Mouse (Mus musculus): Measurements from ENCODE around the gene Lyrm9. TPM values are rescaled to one million over a fixed set of nuclear protein-coding genes. Genes with fewer than 3 reads are reported as not detected.

Gene Lyrm9
- polyA plus RNA-seq, 1 experiment from 2014 or later: 30.4 TPM

DNA sequence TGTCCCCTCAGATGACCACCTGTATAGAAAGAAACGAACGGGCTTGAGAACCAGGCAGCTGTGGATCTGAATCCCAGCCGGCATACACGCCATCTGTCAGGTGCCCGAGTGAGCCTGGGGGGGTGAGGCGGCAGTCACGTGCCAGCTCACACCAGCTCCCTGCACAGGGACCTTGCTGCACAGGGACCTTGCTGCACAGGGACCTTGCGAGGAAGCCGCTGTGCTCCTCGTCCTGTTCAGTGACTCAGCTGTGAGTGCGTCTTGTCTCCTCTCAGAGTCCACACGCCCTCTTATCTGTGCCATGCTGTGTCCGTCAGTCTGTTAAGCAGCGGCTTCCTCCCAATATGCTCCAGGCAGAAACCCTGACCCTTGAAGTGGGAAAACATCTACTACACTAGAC lies 13.1 kb downstream of the Lyrm9 start:
- Histone ChIP-seq H3K9me3 (peaks cover 3% of the 10 kb centered on the region; the same call in 1 of the 2 replicates), H3K4me1 (replicated peaks) (peaks cover 9% of the 10 kb centered on the region), H3K4me2 (no peak overlapping the region), H3K27me3 (no peaks in the 10 kb centered on the region), H3K9ac (no peak overlapping the region), H3K36me3 (peaks cover 11% of the 10 kb centered on the region), H3K27ac (no peak overlapping the region), H3K4me3 (no peak overlapping the region)
- ATAC-seq (ENCODE audit: low FRiP score): no peak
- 64% methylated on average over 14 of the region's 14 CpGs for WGBS

DNA sequence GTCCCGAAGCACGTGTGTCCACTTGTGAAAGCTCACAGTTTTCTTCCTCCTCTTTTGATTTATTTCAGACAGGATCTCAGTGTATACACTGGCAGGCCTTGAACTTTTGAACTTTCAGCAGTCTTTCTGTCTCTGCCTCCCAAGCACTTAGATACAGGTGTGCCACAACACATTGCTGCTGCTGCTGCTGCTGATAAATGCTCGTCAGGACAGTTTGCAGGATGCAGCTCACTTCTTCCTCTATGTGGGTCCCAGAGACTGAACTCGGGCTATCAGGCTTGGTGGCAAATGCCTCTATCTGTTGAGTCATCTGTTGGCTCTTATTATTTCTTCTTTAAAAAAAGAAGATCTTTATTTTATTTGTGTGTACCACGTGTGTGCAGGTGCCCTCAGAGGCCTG lies 13.8 kb downstream of the Lyrm9 start:
- Histone ChIP-seq H3K36me3 (peaks cover 11% of the 10 kb centered on the region), H3K4me3 (no peak overlapping the region), H3K4me1 (replicated peaks) (peaks cover 9% of the 10 kb centered on the region), H3K27ac (no peak overlapping the region), H3K9me3 (peaks cover 3% of the 10 kb centered on the region; the same call in 1 of the 2 replicates), H3K9ac (no peak overlapping the region), H3K27me3 (no peaks in the 10 kb centered on the region), H3K4me2 (no peak overlapping the region)
- ATAC-seq (ENCODE audit: low FRiP score): no peak
- WGBS: 91% methylated on average over 5 of the region's 5 CpGs

- Histone ChIP-seq H3K4me2 (no peak overlapping the region), H3K4me3 (no peak overlapping the region), H3K9ac (no peak overlapping the region), H3K27me3 (no peaks in the 10 kb centered on the region), H3K27ac (no peak overlapping the region), H3K9me3 (peaks cover 3% of the 10 kb centered on the region; the same call in 1 of the 2 replicates), H3K4me1 (replicated peaks) (peaks cover 9% of the 10 kb centered on the region), H3K36me3 (peaks cover 11% of the 10 kb centered on the region)
- no peak for ATAC-seq (ENCODE audit: low FRiP score)
- WGBS: 94% methylated on average over 8 of the region's 8 CpGs
These were observed 15.6 kb downstream of the Lyrm9 start for GRCm38 (mm10) chr11:78841987-78842386.

GRCm38 (mm10) chr11:78846620-78847019 lies 20.2 kb downstream of the Lyrm9 start:
- no peak overlapping the region for H3K4me2 ChIP-seq
- H3K36me3 ChIP-seq: no peaks in the 10 kb centered on the region
- peaks cover 9% of the 10 kb centered on the region for H3K4me1 ChIP-seq (replicated peaks)
- ATAC-seq (ENCODE audit: low FRiP score): no peak
- H3K9ac ChIP-seq: no peak overlapping the region
- H3K9me3 ChIP-seq: no peaks in the 10 kb centered on the region
- no peak overlapping the region for H3K4me3 ChIP-seq
- 87% methylated on average over 4 of the region's 4 CpGs for WGBS
- H3K27ac ChIP-seq: no peak overlapping the region
- no peaks in the 10 kb centered on the region for H3K27me3 ChIP-seq

DNA sequence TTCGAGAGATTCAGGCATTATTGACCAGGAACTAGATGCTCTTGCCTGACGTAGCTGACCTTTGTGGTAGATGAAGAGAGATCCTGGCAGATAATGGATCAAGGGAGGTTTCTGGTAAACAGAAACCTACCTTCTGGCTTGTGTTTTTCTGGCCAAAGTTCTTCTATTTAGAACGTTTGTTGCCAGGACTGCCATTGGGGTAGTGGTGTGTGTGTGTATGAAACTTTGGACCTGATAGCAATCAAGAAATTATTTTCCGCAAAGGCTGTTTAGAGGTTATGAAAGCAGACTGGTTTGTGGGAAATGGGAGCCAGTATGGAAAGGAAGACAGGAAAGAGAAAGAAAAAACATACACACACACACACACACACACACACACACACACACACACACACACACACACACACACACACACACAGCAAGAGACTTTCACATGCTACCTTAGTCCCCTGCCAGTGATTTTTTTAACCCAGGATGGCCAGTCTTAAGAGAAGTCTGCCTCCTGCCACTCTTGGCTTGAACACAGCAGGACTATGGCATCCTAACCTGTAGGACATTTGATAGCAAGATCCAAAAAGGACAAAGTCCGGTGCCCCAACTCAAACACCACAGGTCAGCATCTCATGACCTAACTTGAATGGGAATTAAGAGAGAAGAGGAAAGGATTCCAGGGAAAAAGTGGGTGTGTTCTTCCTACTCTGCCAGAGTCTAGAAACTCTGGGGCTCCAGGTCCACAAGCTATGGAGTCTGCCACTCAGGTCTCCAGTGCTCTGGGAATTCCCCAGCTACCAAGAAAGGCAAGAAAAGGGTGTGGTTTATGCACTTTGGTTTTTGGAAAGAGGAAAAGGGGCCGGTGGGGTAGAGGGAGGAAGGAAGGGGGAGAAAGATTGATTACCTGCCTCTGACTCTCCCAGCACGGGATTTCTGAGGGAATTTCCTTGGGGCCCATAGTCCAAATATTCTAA lies 21.8 kb downstream of the Lyrm9 start:
- H3K36me3 ChIP-seq: no peaks in the 10 kb centered on the region
- H3K4me2 ChIP-seq: no peak overlapping the region
- no peaks in the 10 kb centered on the region for H3K27me3 ChIP-seq
- 67% methylated on average over 7 of the region's 7 CpGs for WGBS
- H3K9ac ChIP-seq: no peak overlapping the region
- H3K27ac ChIP-seq: no peak overlapping the region
- H3K4me3 ChIP-seq: no peak overlapping the region
- no peaks in the 10 kb centered on the region for H3K9me3 ChIP-seq
- H3K4me1 ChIP-seq (replicated peaks): peaks cover 9% of the 10 kb centered on the region
- no peak for ATAC-seq (ENCODE audit: low FRiP score)

GRCm38 (mm10) chr11:78849859-78850258 lies 23.5 kb downstream of the Lyrm9 start:
- Histone ChIP-seq H3K4me3 (no peak overlapping the region), H3K4me2 (no peak overlapping the region), H3K36me3 (no peaks in the 10 kb centered on the region), H3K9me3 (no peaks in the 10 kb centered on the region), H3K27me3 (no peaks in the 10 kb centered on the region), H3K4me1 (replicated peaks) (peaks cover 9% of the 10 kb centered on the region), H3K9ac (no peak overlapping the region), H3K27ac (no peak overlapping the region)
- no peak for ATAC-seq (ENCODE audit: low FRiP score)
- WGBS: 87% methylated on average over 3 of the region's 3 CpGs

DNA sequence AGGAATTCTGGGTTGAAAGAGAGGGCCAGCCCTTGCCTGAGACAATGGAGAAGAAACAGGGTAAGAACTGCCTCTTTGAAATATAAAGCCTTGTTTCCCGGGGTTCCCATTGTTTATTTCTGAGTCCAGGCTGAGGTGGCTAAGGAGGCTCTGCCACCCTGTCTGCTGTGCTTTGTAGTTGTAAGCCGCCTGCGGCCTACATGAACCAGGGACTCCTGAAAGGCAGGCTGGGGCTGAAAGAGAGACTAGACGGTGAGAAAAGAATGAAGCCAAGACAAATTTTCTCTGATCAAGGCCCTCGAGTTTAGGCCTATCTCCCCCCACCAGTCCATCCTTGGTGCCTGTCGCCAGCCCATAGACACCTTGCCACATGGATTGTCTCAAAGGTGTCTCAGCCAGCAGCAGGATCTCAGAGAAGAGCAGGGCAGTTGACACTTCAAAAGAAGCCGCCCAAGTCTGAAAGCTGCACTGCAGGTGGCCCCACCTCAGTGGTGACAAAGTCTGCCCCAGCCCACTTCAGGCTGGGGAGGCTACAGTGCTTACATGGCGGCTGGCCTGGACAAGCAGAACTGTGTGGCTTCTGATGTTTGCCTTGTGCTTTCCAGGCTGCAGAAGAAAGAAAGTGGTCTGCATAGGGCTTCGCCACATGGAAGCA lies 25.0 kb downstream of the Lyrm9 start:
- Histone ChIP-seq H3K4me3 (no peak overlapping the region), H3K27ac (no peak overlapping the region), H3K27me3 (no peaks in the 10 kb centered on the region), H3K4me2 (no peak overlapping the region), H3K9me3 (no peaks in the 10 kb centered on the region), H3K9ac (no peak overlapping the region), H3K4me1 (replicated peaks) (peaks cover 9% of the 10 kb centered on the region), H3K36me3 (no peaks in the 10 kb centered on the region)
- ATAC-seq (ENCODE audit: low FRiP score): no peak
- WGBS: 30% methylated on average over 9 of the region's 9 CpGs

- peaks cover 9% of the 10 kb centered on the region for H3K4me1 ChIP-seq (replicated peaks)
- no peak overlapping the region for H3K9ac ChIP-seq
- no peaks in the 10 kb centered on the region for H3K9me3 ChIP-seq
- no peak overlapping the region for H3K4me3 ChIP-seq
- H3K36me3 ChIP-seq: no peaks in the 10 kb centered on the region
- no peak overlapping the region for H3K27ac ChIP-seq
- 60% methylated on average over 6 of the region's 6 CpGs for WGBS
- no peaks in the 10 kb centered on the region for H3K27me3 ChIP-seq
- no peak for ATAC-seq (ENCODE audit: low FRiP score)
- H3K4me2 ChIP-seq: no peak overlapping the region
These were observed 25.5 kb downstream of the Lyrm9 start for GRCm38 (mm10) chr11:78851871-78852265.

GRCm38 (mm10) chr11:78852529-78852928 lies 26.1 kb downstream of the Lyrm9 start:
- peaks cover 9% of the 10 kb centered on the region for H3K4me1 ChIP-seq (replicated peaks)
- H3K4me3 ChIP-seq: no peak overlapping the region
- H3K27ac ChIP-seq: no peak overlapping the region
- H3K36me3 ChIP-seq: no peaks in the 10 kb centered on the region
- no peak overlapping the region for H3K9ac ChIP-seq
- WGBS: 91% methylated on average over 11 of the region's 11 CpGs
- H3K4me2 ChIP-seq: no peak overlapping the region
- H3K9me3 ChIP-seq: no peaks in the 10 kb centered on the region
- ATAC-seq (ENCODE audit: low FRiP score): no peak
- H3K27me3 ChIP-seq: no peaks in the 10 kb centered on the region

GRCm38 (mm10) chr11:78856310-78856709 lies 29.9 kb downstream of the Lyrm9 start:
- H3K27ac ChIP-seq: no peak overlapping the region
- 15% methylated on average over 7 of the region's 7 CpGs for WGBS
- no peaks in the 10 kb centered on the region for H3K9me3 ChIP-seq
- no peak overlapping the region for H3K9ac ChIP-seq
- H3K36me3 ChIP-seq: no peaks in the 10 kb centered on the region
- no peak overlapping the region for H3K4me3 ChIP-seq
- no peaks in the 10 kb centered on the region for H3K4me1 ChIP-seq (replicated peaks)
- no peak for ATAC-seq (ENCODE audit: low FRiP score)
- no peak overlapping the region for H3K4me2 ChIP-seq
- H3K27me3 ChIP-seq: 0 out of 2 replicates have a peak, but pooled peaks cover 7% of the 10 kb centered on the region

DNA sequence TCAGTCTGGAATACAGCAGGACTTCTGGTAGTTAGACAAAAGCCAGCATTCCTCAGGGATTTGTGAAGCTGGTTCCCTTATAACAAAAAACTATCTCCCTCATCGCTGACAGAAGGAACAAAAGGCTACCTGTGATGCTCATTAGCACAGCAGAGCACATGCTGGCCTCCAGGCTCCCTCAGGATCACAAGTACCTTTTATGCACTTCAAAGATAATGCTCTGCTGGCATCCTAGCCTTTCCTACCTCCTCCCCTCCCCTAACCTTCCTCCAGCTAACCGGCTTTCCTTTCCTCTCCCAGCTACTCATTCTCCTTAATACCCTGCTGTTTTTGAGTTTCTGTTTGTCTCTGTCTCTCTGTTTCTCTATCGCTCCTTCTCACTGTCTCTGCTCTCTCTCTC lies 31.2 kb downstream of the Lyrm9 start:
- 0 out of 2 replicates have a peak, but pooled peaks cover 7% of the 10 kb centered on the region for H3K27me3 ChIP-seq
- no peaks in the 10 kb centered on the region for H3K36me3 ChIP-seq
- 5% methylated on average over 3 of the region's 3 CpGs for WGBS
- H3K4me3 ChIP-seq: no peak overlapping the region
- ATAC-seq (ENCODE audit: low FRiP score): no peak
- H3K4me2 ChIP-seq: no peak overlapping the region
- no peak overlapping the region for H3K27ac ChIP-seq
- no peak overlapping the region for H3K9ac ChIP-seq
- H3K4me1 ChIP-seq (replicated peaks): no peaks in the 10 kb centered on the region
- H3K9me3 ChIP-seq: no peaks in the 10 kb centered on the region

DNA sequence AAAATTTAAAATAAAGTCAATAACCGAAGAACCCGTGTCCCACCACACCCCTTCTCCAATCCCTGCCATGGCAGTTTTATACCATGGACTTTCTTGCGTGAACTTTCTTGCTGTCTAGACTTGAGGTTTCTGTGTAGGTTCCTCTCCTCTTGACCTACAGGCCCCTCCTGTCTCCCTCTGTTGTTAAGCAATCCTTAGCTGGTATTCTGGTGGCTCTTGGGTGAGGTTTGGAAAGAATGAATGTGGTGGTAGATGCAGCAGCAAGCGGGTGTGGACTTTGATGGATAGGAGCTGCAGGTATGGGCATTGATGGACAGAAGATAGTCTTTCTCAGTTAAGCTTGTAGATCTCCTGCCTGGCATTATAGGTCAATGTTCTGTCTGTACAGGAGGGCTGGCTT lies 37.5 kb downstream of the Lyrm9 start:
- 93% methylated on average over 4 of the region's 4 CpGs for WGBS
- no peak for ATAC-seq (ENCODE audit: low FRiP score)
- Histone ChIP-seq H3K4me1 (replicated peaks) (no peaks in the 10 kb centered on the region), H3K4me2 (no peak overlapping the region), H3K27me3 (0 out of 2 replicates have a peak, but pooled peaks cover 1% of the 10 kb centered on the region), H3K36me3 (no peaks in the 10 kb centered on the region), H3K9me3 (no peaks in the 10 kb centered on the region), H3K4me3 (no peak overlapping the region), H3K27ac (no peak overlapping the region), H3K9ac (no peak overlapping the region)
